Mouse (Mus musculus) midbrain, embryonic 14.5 days (tissue): ENCODE measurements around the gene Col15a1. TPM values are rescaled to one million over a fixed set of nuclear protein-coding genes. Genes with fewer than 3 reads are reported as not detected.

Experiments
- ATAC-seq: fragments of 200-750 bp; cut with Nextera tagmentation; 2 replicates; pipeline ENCODE4 v1.8.0; 2017; ENCODE audit warnings: moderate number of reproducible peaks, moderate library complexity; ENCODE audit not compliant: low FRiP score, low TSS enrichment
- DNase-seq: peaks from one replicate; pipeline ENCODE4 v3.0.0-alpha.2; 2015
- H3K27ac ChIP-seq: fragments of 300-500 bp; sonication (generic); replicated peaks from 2 replicates; pipeline ENCODE4 v1.5.1; 2014; ENCODE audit warnings: mild to moderate bottlenecking, low read depth, low read length, moderate library complexity
- H3K27me3 ChIP-seq: fragments of 300-500 bp; sonication (generic); 2 replicates; pipeline ENCODE4 v1.6.1; 2014; ENCODE audit warnings: low read length, control low read depth, mixed read lengths; ENCODE audit not compliant: control insufficient read depth, insufficient read depth
- H3K36me3 ChIP-seq: fragments of 300-500 bp; sonication (generic); 2 replicates; pipeline ENCODE4 v1.6.1; 2014; ENCODE audit warnings: low read length, control low read depth; ENCODE audit not compliant: control insufficient read depth, insufficient read depth
- H3K4me1 ChIP-seq: fragments of 300-500 bp; sonication (generic); 2 replicates; pipeline ENCODE4 v1.6.1; 2014; ENCODE audit warnings: mild to moderate bottlenecking, antibody characterized with exemption, low read length, control low read depth; ENCODE audit not compliant: control insufficient read depth, insufficient read depth
- H3K4me2 ChIP-seq: fragments of 300-500 bp; sonication (generic); 2 replicates; pipeline ENCODE4 v1.6.1; 2014; ENCODE audit warnings: mild to moderate bottlenecking, low read length, moderate library complexity
- H3K4me3 ChIP-seq: fragments of 300-500 bp; sonication (generic); replicated peaks from 2 replicates; pipeline ENCODE4 v1.5.1; 2014; ENCODE audit warnings: low read depth, low read length
- H3K9ac ChIP-seq: fragments of 300-500 bp; sonication (generic); replicated peaks from 2 replicates; pipeline ENCODE4 v1.6.1; 2014; ENCODE audit warnings: mild to moderate bottlenecking, low read length, moderate library complexity
- H3K9me3 ChIP-seq: fragments of 300-500 bp; sonication (generic); 2 replicates; pipeline ENCODE4 v1.6.1; 2016; ENCODE audit warnings: low read length, control low read depth, mixed read lengths; ENCODE audit not compliant: control insufficient read depth
- WGBS: fragments of 180-500 bp; shearing (Covaris S2); extraction: QIAGEN DNeasy Blood & Tissue Kit; methylation state at CpG from one replicate; pipeline ENCODE4 v1.1.7; 2014; 5-methylcytosine and 5-hydroxymethylcytosine counted together
- polyA plus RNA-seq: library from polyadenylated mRNA; unstranded; fragments of >200 nt; fragmentation: Nextera tagmentation; extraction: Ambion mirVana; gene quantifications from 2 replicates; pipeline ENCODE4 v1.2.1, GENCODE M21; 2014

The Col15a1 gene
- polyA plus RNA-seq, 1 experiment from 2014 or later: 3.0 TPM

DNA sequence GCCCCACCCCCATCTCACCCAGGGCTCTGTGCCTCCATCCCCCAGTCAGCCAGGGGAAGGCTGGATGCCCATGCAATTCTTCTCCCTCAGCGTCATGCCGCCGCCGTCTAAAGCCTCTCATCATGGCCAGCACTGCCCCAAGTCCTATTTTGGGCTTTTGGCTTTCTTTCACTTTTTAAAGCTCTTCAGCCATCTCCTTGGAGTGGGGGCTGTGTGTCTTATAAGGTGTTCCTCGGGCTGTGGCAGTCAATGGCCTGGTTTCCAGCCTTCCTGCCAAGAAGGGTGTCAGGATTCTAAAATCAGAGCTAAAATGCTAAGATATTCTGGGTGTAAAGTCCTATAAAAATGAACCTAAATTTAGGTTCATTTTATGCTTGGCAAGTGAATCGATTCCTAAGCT lies 39.6 kb downstream of the Col15a1 start:
- DNase-seq (no peak), ATAC-seq (no peak)
- Histone ChIP-seq H3K9me3 (no peaks in the 10 kb centered on the region), H3K4me2 (no peak overlapping the region), H3K27ac (no peak overlapping the region), H3K4me1 (0 out of 2 replicates have a peak, but pooled peaks cover 2% of the 10 kb centered on the region), H3K4me3 (no peak overlapping the region), H3K27me3 (no peaks in the 10 kb centered on the region), H3K36me3 (no peaks in the 10 kb centered on the region), H3K9ac (no peak overlapping the region)
- WGBS: 67% methylated on average over 6 of the region's 6 CpGs

GRCm38 (mm10) chr4:47249193-47249592 lies 41.2 kb downstream of the Col15a1 start:
- DNase-seq (no peak), ATAC-seq (no peak)
- no peaks in the 10 kb centered on the region for H3K9me3 ChIP-seq
- no peaks in the 10 kb centered on the region for H3K36me3 ChIP-seq
- H3K4me1 ChIP-seq: 0 out of 2 replicates have a peak, but pooled peaks cover 1% of the 10 kb centered on the region
- H3K4me3 ChIP-seq: no peak overlapping the region
- WGBS: 88% methylated on average over 6 of the region's 6 CpGs
- H3K27ac ChIP-seq: no peak overlapping the region
- H3K9ac ChIP-seq: no peak overlapping the region
- H3K27me3 ChIP-seq: no peaks in the 10 kb centered on the region
- H3K4me2 ChIP-seq: no peak overlapping the region

DNA sequence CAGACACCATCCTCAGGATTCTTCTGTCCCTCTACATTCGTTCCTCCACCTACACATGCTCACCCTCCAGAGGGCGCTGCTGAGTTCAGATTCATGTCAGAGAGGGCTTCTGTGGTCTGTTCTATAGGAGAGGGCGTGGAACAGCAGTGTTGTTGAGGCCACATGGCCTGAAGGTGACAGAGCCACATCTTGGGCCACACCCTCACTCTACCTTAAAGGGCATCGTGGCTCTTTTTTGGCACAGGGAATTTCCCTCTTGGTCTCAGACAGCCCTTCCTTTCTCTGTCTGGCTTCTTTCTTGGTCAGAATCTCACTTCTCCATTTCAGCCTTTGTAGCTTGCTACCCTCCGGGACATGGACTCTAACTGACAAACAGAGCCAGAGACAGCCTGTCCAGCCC lies 43.1 kb downstream of the Col15a1 start:
- H3K4me3 ChIP-seq: no peak overlapping the region
- no peaks in the 10 kb centered on the region for H3K27me3 ChIP-seq
- 49% methylated on average over 5 of the region's 5 CpGs for WGBS
- H3K9ac ChIP-seq: no peak overlapping the region
- no peaks in the 10 kb centered on the region for H3K9me3 ChIP-seq
- H3K4me2 ChIP-seq: no peak overlapping the region
- H3K36me3 ChIP-seq: no peaks in the 10 kb centered on the region
- ATAC-seq (no peak), DNase-seq (peak; percentile 56)
- H3K27ac ChIP-seq: no peak overlapping the region
- H3K4me1 ChIP-seq: no peaks in the 10 kb centered on the region

- Histone ChIP-seq H3K4me3 (no peak overlapping the region), H3K27me3 (no peaks in the 10 kb centered on the region), H3K36me3 (no peaks in the 10 kb centered on the region), H3K4me2 (no peak overlapping the region), H3K9me3 (no peaks in the 10 kb centered on the region), H3K9ac (no peak overlapping the region), H3K4me1 (no peaks in the 10 kb centered on the region), H3K27ac (no peak overlapping the region)
- ATAC-seq (no peak), DNase-seq (no peak)
- 81% methylated on average over 11 of the region's 11 CpGs for WGBS
Measured at GRCm38 (mm10) chr4:47251693-47252435, 43.9 kb downstream of the Col15a1 start.

DNA sequence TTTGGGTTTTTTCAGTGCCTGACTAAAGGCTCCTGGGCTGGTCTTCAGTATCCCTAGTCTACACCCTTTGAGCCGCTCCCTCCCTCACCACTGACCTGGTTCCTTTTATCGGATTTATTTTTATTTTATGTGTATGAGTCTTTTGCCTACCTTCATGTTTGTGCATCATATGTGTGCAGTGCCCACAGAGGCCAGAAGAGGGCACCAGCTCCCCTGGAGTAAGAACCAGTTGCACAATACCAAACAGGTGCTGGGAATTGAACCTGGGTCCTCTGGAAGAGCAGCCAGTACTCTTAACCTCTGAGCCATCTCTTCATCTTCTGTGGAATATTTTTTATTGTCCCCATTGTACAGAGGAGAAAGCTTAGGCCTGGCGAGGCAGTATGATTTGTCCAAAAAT lies 44.7 kb downstream of the Col15a1 start:
- Histone ChIP-seq H3K27ac (no peak overlapping the region), H3K9ac (no peak overlapping the region), H3K4me1 (no peaks in the 10 kb centered on the region), H3K36me3 (no peaks in the 10 kb centered on the region), H3K4me2 (no peak overlapping the region), H3K9me3 (no peaks in the 10 kb centered on the region), H3K27me3 (no peaks in the 10 kb centered on the region), H3K4me3 (no peak overlapping the region)
- no peak for DNase-seq
- WGBS: 94% methylated on average over 3 of the region's 3 CpGs
- no peak for ATAC-seq

DNA sequence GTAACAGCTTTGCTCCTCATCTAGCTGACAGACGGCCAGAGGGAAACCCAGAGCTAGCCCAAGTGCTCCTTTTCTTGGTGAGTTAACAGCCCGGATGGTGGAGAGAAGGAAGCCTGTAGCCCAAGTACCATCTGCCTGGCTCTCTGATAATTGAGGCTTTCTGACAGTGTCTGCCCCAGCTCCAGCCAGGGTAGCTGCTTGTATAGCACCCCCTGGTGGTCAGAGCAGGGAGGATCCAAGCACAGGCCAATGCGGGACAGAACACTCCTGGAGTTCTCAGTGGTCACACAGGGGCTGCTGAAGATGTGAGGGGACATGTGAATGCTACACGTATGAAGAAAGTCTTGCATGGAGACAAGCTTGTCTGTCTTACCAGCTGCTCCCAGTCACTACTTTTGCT lies 47.7 kb downstream of the Col15a1 start:
- no peak for ATAC-seq
- no peak overlapping the region for H3K4me2 ChIP-seq

DNA sequence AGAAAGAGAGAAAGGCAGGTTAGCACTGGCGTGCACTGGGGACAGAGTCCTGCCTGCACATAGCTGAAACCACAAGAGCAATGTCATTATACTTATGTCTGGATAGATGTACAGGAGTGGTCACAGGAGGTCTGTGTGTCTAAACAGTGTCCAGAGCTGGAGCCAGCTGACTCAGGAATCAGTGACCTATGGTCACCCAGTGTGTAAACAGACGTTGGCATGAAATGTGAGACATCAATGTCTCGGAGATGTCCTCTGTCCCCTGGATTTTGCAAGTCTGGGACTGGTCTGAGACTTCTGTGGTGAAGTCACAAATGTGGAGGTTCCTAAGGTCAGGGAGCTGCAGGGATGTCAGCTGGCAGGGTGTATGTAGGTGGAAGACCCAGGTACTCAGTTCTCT lies 50.2 kb downstream of the Col15a1 start:
- Histone ChIP-seq H3K4me2 (no peak overlapping the region), H3K27ac (no peak overlapping the region), H3K36me3 (no peaks in the 10 kb centered on the region), H3K9me3 (no peaks in the 10 kb centered on the region), H3K4me1 (no peaks in the 10 kb centered on the region), H3K4me3 (no peak overlapping the region), H3K27me3 (no peaks in the 10 kb centered on the region), H3K9ac (no peak overlapping the region)
- WGBS: 81% methylated on average over 3 of the region's 3 CpGs
- DNase-seq (no peak), ATAC-seq (no peak)

More for the DNA sequence above, 47.7 kb downstream of the Col15a1 start:
- Histone ChIP-seq H3K27ac (no peak overlapping the region), H3K9ac (no peak overlapping the region), H3K36me3 (no peaks in the 10 kb centered on the region), H3K4me1 (no peaks in the 10 kb centered on the region), H3K4me3 (no peak overlapping the region), H3K9me3 (no peaks in the 10 kb centered on the region), H3K27me3 (no peaks in the 10 kb centered on the region)
- WGBS: 42% methylated on average over 4 of the region's 4 CpGs
- DNase-seq: peak; percentile 72

GRCm38 (mm10) chr4:47261049-47261448 lies 53.1 kb downstream of the Col15a1 start:
- no peak overlapping the region for H3K4me2 ChIP-seq
- H3K4me1 ChIP-seq: no peaks in the 10 kb centered on the region
- no peaks in the 10 kb centered on the region for H3K36me3 ChIP-seq
- DNase-seq (no peak), ATAC-seq (no peak)
- no peaks in the 10 kb centered on the region for H3K9me3 ChIP-seq
- no peaks in the 10 kb centered on the region for H3K27me3 ChIP-seq
- H3K9ac ChIP-seq: no peak overlapping the region
- 80% methylated on average over 6 of the region's 6 CpGs for WGBS
- no peak overlapping the region for H3K4me3 ChIP-seq
- H3K27ac ChIP-seq: no peak overlapping the region

GRCm38 (mm10) chr4:47261919-47262318 lies 54.0 kb downstream of the Col15a1 start:
- 86% methylated on average over 5 of the region's 5 CpGs for WGBS
- ATAC-seq (no peak), DNase-seq (no peak)
- Histone ChIP-seq H3K4me2 (no peak overlapping the region), H3K27ac (no peak overlapping the region), H3K4me3 (no peak overlapping the region), H3K27me3 (no peaks in the 10 kb centered on the region), H3K9me3 (no peaks in the 10 kb centered on the region), H3K4me1 (no peaks in the 10 kb centered on the region), H3K36me3 (no peaks in the 10 kb centered on the region), H3K9ac (no peak overlapping the region)
